Mouse (Mus musculus) forebrain, embryonic 16.5 days (tissue): ENCODE measurements around the gene Morc1. TPM values are rescaled to one million over a fixed set of nuclear protein-coding genes. Genes with fewer than 3 reads are reported as not detected.

Source experiments
- ATAC-seq: fragments of 200-750 bp; cut with Nextera tagmentation; 2 replicates; pipeline ENCODE4 v1.8.0; 2017; ENCODE audit warnings: mild to moderate bottlenecking, moderate library complexity
- H3K27ac ChIP-seq: fragments of 300-500 bp; sonication (generic); 2 replicates; pipeline ENCODE4 v1.5.1; 2014; ENCODE audit warnings: low read length, control low read depth
- H3K27me3 ChIP-seq: fragments of 300-500 bp; sonication (generic); replicated peaks from 2 replicates; pipeline ENCODE4 v1.6.1; 2014; ENCODE audit warnings: low read length; ENCODE audit not compliant: control insufficient read depth, insufficient read depth
- H3K36me3 ChIP-seq: fragments of 300-500 bp; sonication (generic); 2 replicates; pipeline ENCODE4 v1.6.1; 2014; ENCODE audit not compliant: control insufficient read depth, insufficient read depth
- H3K4me1 ChIP-seq: fragments of 300-500 bp; sonication (generic); replicated peaks from 2 replicates; pipeline ENCODE4 v1.6.1; 2014; ENCODE audit warnings: low read length; ENCODE audit not compliant: control insufficient read depth, insufficient read depth
- H3K4me2 ChIP-seq: fragments of 300-500 bp; sonication (generic); 2 replicates; pipeline ENCODE4 v1.6.1; 2014; ENCODE audit warnings: mild to moderate bottlenecking, low read length, control low read depth
- H3K4me3 ChIP-seq: fragments of 300-500 bp; sonication (generic); replicated peaks from 2 replicates; pipeline ENCODE4 v1.5.1; 2014; ENCODE audit warnings: mild to moderate bottlenecking, low read length, control low read depth
- H3K9ac ChIP-seq: fragments of 300-500 bp; sonication (generic); replicated peaks from 2 replicates; pipeline ENCODE4 v1.6.1; 2014; ENCODE audit warnings: low read depth, low read length, control low read depth
- H3K9me3 ChIP-seq: fragments of 300-500 bp; sonication (generic); 2 replicates; pipeline ENCODE4 v1.6.1; 2016; ENCODE audit warnings: low read length; ENCODE audit not compliant: control insufficient read depth
- WGBS: fragments of 180-500 bp; shearing (Covaris S2); extraction: QIAGEN DNeasy Blood & Tissue Kit; methylation state at CpG from one replicate; pipeline ENCODE4 v1.1.7; 2014; 5-methylcytosine and 5-hydroxymethylcytosine counted together
- polyA plus RNA-seq: library from polyadenylated mRNA; unstranded; fragments of >200 nt; fragmentation: Nextera tagmentation; extraction: Ambion mirVana; gene quantifications from 2 replicates; pipeline ENCODE4 v1.2.1, GENCODE M21; 2015

Morc1 gene
- polyA plus RNA-seq, 1 experiment from 2014 or later: 0.23 TPM

DNA sequence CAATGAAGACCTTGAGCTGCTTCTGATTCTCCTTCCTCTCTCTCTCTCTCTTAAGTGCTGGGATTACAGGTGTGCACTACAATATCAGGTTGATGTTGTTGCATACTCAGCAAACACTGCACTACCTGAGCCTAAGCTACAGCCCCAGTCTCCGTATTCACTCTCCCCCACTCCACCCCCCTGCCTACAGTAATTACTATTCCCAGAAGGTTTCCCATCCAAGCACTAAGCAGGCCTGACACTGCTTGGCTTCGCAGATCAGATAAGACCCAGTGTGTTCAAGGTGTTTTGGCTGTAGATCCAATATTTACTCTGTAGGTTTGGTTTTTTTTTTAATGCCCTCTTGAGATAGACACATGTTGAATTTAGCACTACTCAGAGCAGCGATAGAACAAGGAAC, 20.9 kb upstream of the Morc1 start:
- Histone ChIP-seq H3K27me3 (no peaks in the 10 kb centered on the region), H3K9ac (no peak overlapping the region), H3K4me2 (no peak overlapping the region), H3K4me3 (no peak overlapping the region), H3K36me3 (no peaks in the 10 kb centered on the region), H3K4me1 (no peaks in the 10 kb centered on the region), H3K27ac (no peak overlapping the region), H3K9me3 (no peaks in the 10 kb centered on the region)
- no peak for ATAC-seq
- WGBS: 82% methylated on average over 3 of the region's 3 CpGs

- H3K4me3 ChIP-seq: no peak within 1 kb of the TSS
- H3K4me1 ChIP-seq: no peaks in the 10 kb centered on the region
- ATAC-seq: no peak
- no peaks in the 10 kb centered on the region for H3K9me3 ChIP-seq
- no peaks in the 10 kb centered on the region for H3K36me3 ChIP-seq
- no peak within 1 kb of the TSS for H3K27ac ChIP-seq
- whole genome bisulfite sequencing: 89% methylated on average over 1 of the region's 1 CpGs
- H3K27me3 ChIP-seq: no peaks in the 10 kb centered on the region
- no peak within 1 kb of the TSS for H3K9ac ChIP-seq
- H3K4me2 ChIP-seq: no peak within 1 kb of the TSS
Measured at GRCm38 (mm10) chr16:48412246-48412645, 18.8 kb upstream of the Morc1 start, which contains the start of gene Gm5485. Gene Gm5485, minus strand, starts transcription at chr16:48412416.

GRCm38 (mm10) chr16:48418557-48418956, 12.5 kb upstream of the Morc1 start:
- H3K9ac ChIP-seq: no peak overlapping the region
- no peaks in the 10 kb centered on the region for H3K9me3 ChIP-seq
- no peak overlapping the region for H3K4me2 ChIP-seq
- peak; percentile 20; the same call in 1 of the 2 replicates for ATAC-seq
- H3K27ac ChIP-seq: no peak overlapping the region
- H3K4me1 ChIP-seq: no peaks in the 10 kb centered on the region
- H3K4me3 ChIP-seq: no peak overlapping the region
- no peaks in the 10 kb centered on the region for H3K27me3 ChIP-seq
- WGBS: 72% methylated on average over 3 of the region's 3 CpGs
- H3K36me3 ChIP-seq: no peaks in the 10 kb centered on the region

GRCm38 (mm10) chr16:48419035-48419434, 12.0 kb upstream of the Morc1 start:
- ATAC-seq: no peak
- Histone ChIP-seq H3K4me1 (no peaks in the 10 kb centered on the region), H3K4me3 (no peak overlapping the region), H3K9ac (no peak overlapping the region), H3K27ac (no peak overlapping the region), H3K9me3 (no peaks in the 10 kb centered on the region), H3K27me3 (no peaks in the 10 kb centered on the region), H3K36me3 (no peaks in the 10 kb centered on the region), H3K4me2 (no peak overlapping the region)
- WGBS: 91% methylated on average over 2 of the region's 2 CpGs

GRCm38 (mm10) chr16:48422501-48422900, 8.5 kb upstream of the Morc1 start:
- WGBS: 20% methylated on average over 2 of the region's 2 CpGs
- no peaks in the 10 kb centered on the region for H3K36me3 ChIP-seq
- no peak overlapping the region for H3K27ac ChIP-seq
- ATAC-seq: no peak
- H3K4me1 ChIP-seq: no peaks in the 10 kb centered on the region
- H3K4me3 ChIP-seq: no peak overlapping the region
- H3K27me3 ChIP-seq: no peaks in the 10 kb centered on the region
- no peak overlapping the region for H3K9ac ChIP-seq
- H3K4me2 ChIP-seq: no peak overlapping the region
- H3K9me3 ChIP-seq: no peaks in the 10 kb centered on the region

GRCm38 (mm10) chr16:48424069-48424468, 7.0 kb upstream of the Morc1 start:
- Histone ChIP-seq H3K9me3 (no peaks in the 10 kb centered on the region), H3K27me3 (no peaks in the 10 kb centered on the region), H3K4me3 (no peak overlapping the region), H3K9ac (no peak overlapping the region), H3K4me1 (peaks cover under 1% of the 10 kb centered on the region; the same call in 1 of the 2 replicates), H3K4me2 (no peak overlapping the region), H3K27ac (no peak overlapping the region), H3K36me3 (no peaks in the 10 kb centered on the region)
- WGBS: 91% methylated on average over 4 of the region's 4 CpGs
- ATAC-seq: no peak

GRCm38 (mm10) chr16:48429427-48429826, 1.6 kb upstream of the Morc1 start:
- H3K9ac ChIP-seq: no peak overlapping the region
- peaks cover 11% of the 10 kb centered on the region for H3K4me1 ChIP-seq
- H3K27me3 ChIP-seq: no peaks in the 10 kb centered on the region
- H3K27ac ChIP-seq: peak overlapping the region; percentile 50; the same call in 1 of the 2 replicates
- no peak overlapping the region for H3K4me2 ChIP-seq
- no peaks in the 10 kb centered on the region for H3K9me3 ChIP-seq
- H3K4me3 ChIP-seq: no peak overlapping the region
- 19% methylated on average over 1 of the region's 1 CpGs for WGBS
- peak; percentile 72 for ATAC-seq
- H3K36me3 ChIP-seq: no peaks in the 10 kb centered on the region

GRCm38 (mm10) chr16:48435454-48435853, 4.4 kb downstream of the Morc1 start:
- Histone ChIP-seq H3K4me1 (no peaks in the 10 kb centered on the region), H3K4me3 (no peak overlapping the region), H3K36me3 (no peaks in the 10 kb centered on the region), H3K27me3 (no peaks in the 10 kb centered on the region), H3K4me2 (no peak overlapping the region), H3K9ac (no peak overlapping the region), H3K9me3 (no peaks in the 10 kb centered on the region), H3K27ac (no peak overlapping the region)
- 19% methylated on average over 1 of the region's 1 CpGs for whole genome bisulfite sequencing
- ATAC-seq: no peak

DNA sequence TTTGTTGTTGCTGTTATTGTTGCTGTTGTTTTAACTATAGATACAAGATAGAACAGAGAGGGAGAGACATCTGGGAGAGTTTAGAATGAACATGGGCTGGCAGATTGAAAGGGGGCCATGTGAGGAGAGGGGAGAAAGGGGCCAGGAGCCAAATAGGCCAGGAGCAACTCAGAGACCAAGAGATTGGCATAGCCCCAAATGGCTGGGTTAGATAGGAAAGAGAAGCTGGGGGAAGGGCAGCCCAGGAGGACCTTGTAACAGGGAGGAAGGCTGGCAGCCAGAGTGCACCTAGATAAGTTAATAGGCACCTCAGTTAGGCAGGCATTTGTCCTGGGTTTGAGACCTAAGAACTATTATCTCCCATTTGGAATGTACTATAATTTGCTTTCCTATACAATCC, 6.4 kb downstream of the Morc1 start:
- H3K27me3 ChIP-seq: no peaks in the 10 kb centered on the region
- H3K9me3 ChIP-seq: no peaks in the 10 kb centered on the region
- H3K4me1 ChIP-seq: no peaks in the 10 kb centered on the region
- ATAC-seq: no peak
- H3K36me3 ChIP-seq: no peaks in the 10 kb centered on the region
- no peak overlapping the region for H3K9ac ChIP-seq
- H3K27ac ChIP-seq: no peak overlapping the region
- H3K4me3 ChIP-seq: no peak overlapping the region
- H3K4me2 ChIP-seq: no peak overlapping the region

DNA sequence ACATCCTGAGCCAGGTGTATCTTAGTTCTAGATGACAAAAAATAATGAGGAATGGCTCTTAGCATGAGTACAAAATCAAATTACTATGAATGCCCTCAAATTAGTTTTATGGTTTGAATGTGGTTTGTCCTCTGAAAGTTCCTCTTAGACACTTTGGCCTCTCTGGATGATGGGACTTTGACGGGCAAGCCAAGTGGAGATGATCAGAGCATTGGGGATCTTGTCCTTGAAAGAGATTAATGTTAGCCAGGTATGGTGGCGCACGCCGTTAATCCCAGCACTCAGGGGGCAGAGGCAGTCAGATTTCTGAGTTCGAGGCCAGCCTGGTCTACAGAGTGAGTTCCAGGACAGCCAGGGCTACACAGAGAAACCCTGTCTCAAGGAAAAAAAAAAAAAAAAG, 13.6 kb downstream of the Morc1 start:
- no peak for ATAC-seq
- 91% methylated on average over 5 of the region's 5 CpGs for WGBS
- H3K27ac ChIP-seq: no peak overlapping the region
- no peaks in the 10 kb centered on the region for H3K4me1 ChIP-seq
- no peaks in the 10 kb centered on the region for H3K36me3 ChIP-seq
- H3K27me3 ChIP-seq: no peaks in the 10 kb centered on the region
- H3K9me3 ChIP-seq: no peaks in the 10 kb centered on the region
- no peak overlapping the region for H3K4me2 ChIP-seq
- H3K4me3 ChIP-seq: no peak overlapping the region
- no peak overlapping the region for H3K9ac ChIP-seq
